Mouse (Mus musculus): ENCODE measurements at regions not wholly inside any gene's neighbourhood (a gene's known extent, or its start where the extent isn't known, plus 50 kb on each side); places are given as distances from the start of the nearest gene placed in this dataset.
A peak's percentile ranks its signal among the peaks of the same experiment; 100 is the strongest.

GRCm38 (mm10) chr7:54458386-54458785 lies 376.9 kb upstream of the Luzp2 start:
- DNase-seq: peak; percentile 3

- no peak for DNase-seq
Observed at GRCm38 (mm10) chr7:54491254-54491653, 344.0 kb upstream of the Luzp2 start.

- no peak for DNase-seq
Observed at GRCm38 (mm10) chr7:54505235-54505634, 330.1 kb upstream of the Luzp2 start.

- no peak for DNase-seq
Observed at GRCm38 (mm10) chr7:54507006-54507405, 328.3 kb upstream of the Luzp2 start.

GRCm38 (mm10) chr7:54535693-54536092 lies 299.6 kb upstream of the Luzp2 start:
- no peak for DNase-seq

GRCm38 (mm10) chr7:54557436-54557835 lies 277.9 kb upstream of the Luzp2 start:
- no peak for DNase-seq

GRCm38 (mm10) chr7:54565569-54566179 lies 269.6 kb upstream of the Luzp2 start:
- no peak for DNase-seq

- DNase-seq: no peak
Observed at GRCm38 (mm10) chr7:54599776-54600175, 235.5 kb upstream of the Luzp2 start.

GRCm38 (mm10) chr7:54622436-54622835 lies 212.9 kb upstream of the Luzp2 start:
- no peak for DNase-seq

GRCm38 (mm10) chr7:54633930-54634329 lies 201.4 kb upstream of the Luzp2 start:
- DNase-seq: peak; percentile 2

GRCm38 (mm10) chr7:54634348-54635035 lies 200.8 kb upstream of the Luzp2 start:
- peak; percentile 51 for DNase-seq

GRCm38 (mm10) chr7:54645314-54645713 lies 190.0 kb upstream of the Luzp2 start:
- no peak for DNase-seq

- DNase-seq: no peak
Observed at GRCm38 (mm10) chr7:54649025-54649424, 186.3 kb upstream of the Luzp2 start.
